Mouse (Mus musculus): Measurements from ENCODE around the gene Gm20431. TPM values are rescaled to one million over a fixed set of nuclear protein-coding genes. Genes with fewer than 3 reads are reported as not detected.
A peak's percentile ranks its signal among the peaks of the same experiment; 100 is the strongest.

Gm20431 gene
- total RNA-seq, 1 experiment: 21.9 TPM

DNA sequence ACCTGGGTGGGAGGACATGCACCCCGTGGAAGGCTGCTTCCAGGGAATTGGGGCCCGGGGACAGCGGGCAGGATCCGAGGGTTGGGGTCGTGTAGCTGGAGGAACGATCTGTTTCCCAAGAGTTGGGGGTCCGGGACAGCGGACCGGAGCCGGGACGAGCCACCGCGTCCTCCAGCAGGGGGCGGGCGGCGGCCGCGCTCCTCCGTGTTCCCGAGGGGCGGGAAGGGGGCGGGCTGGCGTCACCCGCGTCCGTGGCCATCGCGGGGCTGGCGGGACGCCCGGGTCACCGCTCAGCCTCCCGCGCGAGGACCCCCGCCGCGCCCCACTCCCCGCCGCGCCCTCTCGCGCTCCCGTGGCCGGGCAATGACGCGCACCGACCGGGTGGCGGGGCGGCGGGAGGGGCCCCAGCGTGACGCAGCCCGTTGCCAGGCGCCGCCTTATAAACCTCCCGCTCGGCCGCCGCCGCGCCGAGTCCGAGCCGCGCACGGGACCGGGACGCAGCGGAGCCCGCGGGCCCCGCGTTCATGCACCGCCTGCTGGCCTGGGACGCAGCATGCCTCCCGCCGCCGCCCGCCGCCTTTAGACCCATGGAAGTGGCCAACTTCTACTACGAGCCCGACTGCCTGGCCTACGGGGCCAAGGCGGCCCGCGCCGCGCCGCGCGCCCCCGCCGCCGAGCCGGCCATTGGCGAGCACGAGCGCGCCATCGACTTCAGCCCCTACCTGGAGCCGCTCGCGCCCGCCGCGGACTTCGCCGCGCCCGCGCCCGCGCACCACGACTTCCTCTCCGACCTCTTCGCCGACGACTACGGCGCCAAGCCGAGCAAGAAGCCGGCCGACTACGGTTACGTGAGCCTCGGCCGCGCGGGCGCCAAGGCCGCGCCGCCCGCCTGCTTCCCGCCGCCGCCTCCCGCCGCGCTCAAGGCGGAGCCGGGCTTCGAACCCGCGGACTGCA, 27.5 kb upstream of the Gm20431 start, which contains the start of gene Cebpb:
Gene Cebpb, plus strand, starts transcription at position 418 of the 954 bp plus-strand sequence.
- peak within 1 kb of the TSS; percentile 73 to 78 for H3K4me3 ChIP-seq (ENCODE audit: insufficient read depth in 1 of 2, low read depth in 1 of 2, low read length in 2 of 2, poor library complexity in 1 of 2, severe bottlenecking in 1 of 2)
- in situ Hi-C loops (cut with MboI; ENCODE audit: low sequenced_read_pairs in 2 of 2, unreplicated experiment in 2 of 2): loop anchor here (5.0 kb wide), 1 partner anchor 209 kb away; no protein-coding TSS in a partner anchor
- no peaks in the 10 kb centered on the region for H3K9me3 ChIP-seq (ENCODE audit: control insufficient read depth, insufficient read depth, low read depth, low read length)
- TF ChIP-seq ZNF384 (IDR thresholded peaks at IDR 0.05; ENCODE audit: low read depth, low read length) (no peak), HCFC1 (IDR thresholded peaks at IDR 0.05; ENCODE audit: borderline replicate concordance, insufficient read depth, low read length) (no peak), ZC3H11A (IDR thresholded peaks at IDR 0.05; ENCODE audit: borderline replicate concordance, low read depth, low read length) (no peak), CHD2 (IDR thresholded peaks at IDR 0.05; ENCODE audit: low read depth, low read length) (no peak), MAFK (IDR thresholded peaks at IDR 0.05; ENCODE audit: insufficient read depth, low read depth, low read length) (no peak)
- peak within 1 kb of the TSS; percentile 89 for H3K9ac ChIP-seq (ENCODE audit: insufficient read depth, low read depth, low read length, poor library complexity, severe bottlenecking)
- H3K36me3 ChIP-seq (ENCODE audit: control insufficient read depth, insufficient read depth, low read length, poor library complexity, severe bottlenecking): no peaks in the 10 kb centered on the region; the same call in 1 of the 2 replicates
- peak within 1 kb of the TSS; percentile 48; the same call in 1 of the 2 replicates for H3K27ac ChIP-seq (ENCODE audit: insufficient read depth, low read depth, low read length, poor library complexity, severe bottlenecking)
- H3K4me1 ChIP-seq (ENCODE audit: control insufficient read depth in 2 of 2, insufficient read depth in 2 of 2, low read length in 2 of 2, poor library complexity in 1 of 2): peaks cover 0 to 11% of the 10 kb centered on the region in 2 experiments; a peak in 1 of 4 replicates
- DNase-seq (ENCODE audit: low read depth, low spot score): no peak

DNA sequence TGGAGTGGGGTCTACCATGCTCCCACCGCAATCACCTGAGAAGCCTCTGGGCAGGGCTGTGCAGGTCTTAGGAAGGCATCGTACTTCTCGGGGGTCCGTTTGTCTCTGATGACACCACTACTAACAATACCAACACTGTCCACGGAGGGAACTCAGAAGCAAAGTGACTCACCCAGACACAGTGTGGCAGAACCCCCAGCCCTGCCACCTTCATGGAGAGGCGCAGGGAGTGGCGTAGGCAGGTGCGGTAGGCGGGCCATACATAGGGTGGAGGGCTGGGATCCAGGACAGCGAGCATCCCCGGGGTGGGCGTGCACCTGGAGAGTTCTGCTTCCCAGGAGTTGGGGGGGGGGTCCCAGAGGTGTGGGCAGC, 26.8 kb upstream of the Gm20431 start:
- H3K4me1 ChIP-seq (ENCODE audit: control insufficient read depth in 2 of 2, insufficient read depth in 2 of 2, low read length in 2 of 2, poor library complexity in 1 of 2): peaks cover 0 to 11% of the 10 kb centered on the region in 2 experiments; a peak in 1 of 4 replicates
- in situ Hi-C loops (cut with MboI; ENCODE audit: low sequenced_read_pairs in 2 of 2, unreplicated experiment in 2 of 2): loop anchor here (5.0 kb wide), 1 partner anchor 209 kb away; no protein-coding TSS in a partner anchor
- no peak for DNase-seq (ENCODE audit: low read depth, low spot score)
- no peak for TF ChIP-seq HCFC1 (IDR thresholded peaks at IDR 0.05; ENCODE audit: borderline replicate concordance, insufficient read depth, low read length)
- TF ChIP-seq MAFK (IDR thresholded peaks at IDR 0.05; ENCODE audit: insufficient read depth, low read depth, low read length): no peak
- no peak for TF ChIP-seq CHD2 (IDR thresholded peaks at IDR 0.05; ENCODE audit: low read depth, low read length)
- TF ChIP-seq ZC3H11A (IDR thresholded peaks at IDR 0.05; ENCODE audit: borderline replicate concordance, low read depth, low read length): no peak
- TF ChIP-seq ZNF384 (IDR thresholded peaks at IDR 0.05; ENCODE audit: low read depth, low read length): no peak
- H3K9me3 ChIP-seq (ENCODE audit: control insufficient read depth, insufficient read depth, low read depth, low read length): no peaks in the 10 kb centered on the region
- peak overlapping the region; percentile 73 to 78; a peak in 3 of 4 replicates for H3K4me3 ChIP-seq (ENCODE audit: insufficient read depth in 1 of 2, low read depth in 1 of 2, low read length in 2 of 2, poor library complexity in 1 of 2, severe bottlenecking in 1 of 2)
- no peak overlapping the region for H3K27ac ChIP-seq (ENCODE audit: insufficient read depth, low read depth, low read length, poor library complexity, severe bottlenecking)
- H3K9ac ChIP-seq (ENCODE audit: insufficient read depth, low read depth, low read length, poor library complexity, severe bottlenecking): peak overlapping the region; percentile 89
- H3K36me3 ChIP-seq (ENCODE audit: control insufficient read depth, insufficient read depth, low read length, poor library complexity, severe bottlenecking): no peaks in the 10 kb centered on the region; the same call in 1 of the 2 replicates

GRCm38 (mm10) chr2:167687651-167688101, 26.4 kb upstream of the Gm20431 start:
- H3K4me1 ChIP-seq (ENCODE audit: control insufficient read depth in 2 of 2, insufficient read depth in 2 of 2, low read length in 2 of 2, poor library complexity in 1 of 2): peaks cover 0 to 11% of the 10 kb centered on the region in 2 experiments; a peak in 1 of 4 replicates
- no peak overlapping the region; a peak in 1 of 4 replicates for H3K4me3 ChIP-seq (ENCODE audit: insufficient read depth in 1 of 2, low read depth in 1 of 2, low read length in 2 of 2, poor library complexity in 1 of 2, severe bottlenecking in 1 of 2)

DNA sequence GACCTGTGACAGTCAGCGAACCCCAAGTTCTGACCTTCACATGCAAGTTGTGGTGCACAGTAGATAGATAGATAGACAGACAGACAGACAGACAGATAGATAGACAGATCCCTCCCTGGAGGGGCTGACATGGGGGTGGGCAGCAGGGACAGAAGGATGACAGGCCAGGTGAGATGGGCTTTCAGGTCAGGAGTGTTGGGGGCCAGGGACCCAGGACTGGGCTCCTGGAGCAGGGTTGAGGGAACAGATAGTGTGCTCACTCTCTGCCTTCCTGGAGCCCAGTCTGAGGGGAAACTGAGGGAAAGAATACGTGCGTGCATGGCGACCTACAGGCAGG, 25.9 kb upstream of the Gm20431 start:
- Histone ChIP-seq H3K27ac (ENCODE audit: insufficient read depth, low read depth, low read length, poor library complexity, severe bottlenecking) (no peak overlapping the region), H3K4me1 (ENCODE audit: control insufficient read depth in 2 of 2, insufficient read depth in 2 of 2, low read length in 2 of 2, poor library complexity in 1 of 2) (peaks cover 0 to 11% of the 10 kb centered on the region in 2 experiments; a peak in 1 of 4 replicates), H3K36me3 (ENCODE audit: control insufficient read depth, insufficient read depth, low read length, poor library complexity, severe bottlenecking) (no peaks in the 10 kb centered on the region; the same call in 1 of the 2 replicates), H3K9me3 (ENCODE audit: control insufficient read depth, insufficient read depth, low read depth, low read length) (no peaks in the 10 kb centered on the region), H3K4me3 (ENCODE audit: insufficient read depth in 1 of 2, low read depth in 1 of 2, low read length in 2 of 2, poor library complexity in 1 of 2, severe bottlenecking in 1 of 2) (no peak overlapping the region), H3K9ac (ENCODE audit: insufficient read depth, low read depth, low read length, poor library complexity, severe bottlenecking) (no peak overlapping the region)
- TF ChIP-seq ZNF384 (IDR thresholded peaks at IDR 0.05; ENCODE audit: low read depth, low read length) (no peak), MAFK (IDR thresholded peaks at IDR 0.05; ENCODE audit: insufficient read depth, low read depth, low read length) (no peak), HCFC1 (IDR thresholded peaks at IDR 0.05; ENCODE audit: borderline replicate concordance, insufficient read depth, low read length) (no peak), ZC3H11A (IDR thresholded peaks at IDR 0.05; ENCODE audit: borderline replicate concordance, low read depth, low read length) (no peak), CHD2 (IDR thresholded peaks at IDR 0.05; ENCODE audit: low read depth, low read length) (no peak)
- in situ Hi-C loops (cut with MboI; ENCODE audit: low sequenced_read_pairs in 2 of 2, unreplicated experiment in 2 of 2): loop anchor here (5.0 kb wide), 1 partner anchor 210 kb away; no protein-coding TSS in a partner anchor
- DNase-seq (ENCODE audit: low read depth, low spot score): no peak

More at GRCm38 (mm10) chr2:167687651-167688101, 26.4 kb upstream of the Gm20431 start:
- H3K9me3 ChIP-seq (ENCODE audit: control insufficient read depth, insufficient read depth, low read depth, low read length): no peaks in the 10 kb centered on the region
- no peak for DNase-seq (ENCODE audit: low read depth, low spot score)
- no peaks in the 10 kb centered on the region; the same call in 1 of the 2 replicates for H3K36me3 ChIP-seq (ENCODE audit: control insufficient read depth, insufficient read depth, low read length, poor library complexity, severe bottlenecking)
- no peak overlapping the region for H3K27ac ChIP-seq (ENCODE audit: insufficient read depth, low read depth, low read length, poor library complexity, severe bottlenecking)
- H3K9ac ChIP-seq (ENCODE audit: insufficient read depth, low read depth, low read length, poor library complexity, severe bottlenecking): no peak overlapping the region
- in situ Hi-C loops (cut with MboI; ENCODE audit: low sequenced_read_pairs in 2 of 2, unreplicated experiment in 2 of 2): loop anchor here (5.0 kb wide), 1 partner anchor 210 kb away; no protein-coding TSS in a partner anchor
- no peak for TF ChIP-seq HCFC1 (IDR thresholded peaks at IDR 0.05; ENCODE audit: borderline replicate concordance, insufficient read depth, low read length)
- TF ChIP-seq ZNF384 (IDR thresholded peaks at IDR 0.05; ENCODE audit: low read depth, low read length): no peak
- TF ChIP-seq MAFK (IDR thresholded peaks at IDR 0.05; ENCODE audit: insufficient read depth, low read depth, low read length): no peak
- no peak for TF ChIP-seq CHD2 (IDR thresholded peaks at IDR 0.05; ENCODE audit: low read depth, low read length)
- no peak for TF ChIP-seq ZC3H11A (IDR thresholded peaks at IDR 0.05; ENCODE audit: borderline replicate concordance, low read depth, low read length)

Measured in ES-E14 (cell line).